Mouse (Mus musculus) bone marrow macrophage, adult 2 months (primary cell): ENCODE measurements around the gene Gpr107. TPM values are rescaled to one million over a fixed set of nuclear protein-coding genes. Genes with fewer than 3 reads are reported as not detected.

Source experiments
- H3K27ac ChIP-seq: 2 replicates; pipeline ENCODE4 v1.5.1; 2012; ENCODE audit warnings: low read depth, low read length; ENCODE audit not compliant: insufficient read depth
- H3K4me1 ChIP-seq: 2 replicates; pipeline ENCODE4 v1.6.1; 2012; ENCODE audit warnings: low read length; ENCODE audit not compliant: control insufficient read depth, insufficient read depth
- H3K4me3 ChIP-seq: 2 replicates; pipeline ENCODE4 v1.5.1; 2012; ENCODE audit warnings: mild to moderate bottlenecking, low read length, moderate library complexity; ENCODE audit not compliant: insufficient read depth
- CTCF ChIP-seq: IDR thresholded peaks from 2 replicates; pipeline ENCODE4 v1.5.1; 2012; ENCODE audit warnings: low read depth, mild to moderate bottlenecking, low read length, moderate library complexity
- POLR2A ChIP-seq: IDR thresholded peaks from 2 replicates; pipeline ENCODE4 v1.6.1; 2012; ENCODE audit warnings: mild to moderate bottlenecking, low read depth, low read length, borderline replicate concordance
- polyA plus RNA-seq: library from polyadenylated mRNA; stranded (reverse); fragments of >200 nt; gene quantifications from 2 replicates; pipeline ENCODE4 v1.2.4, GENCODE M21; 2012; ENCODE audit not compliant: missing spikeins, insufficient read depth, insufficient read length

Gene Gpr107
- polyA plus RNA-seq, 1 experiment: 80.8 TPM

GRCm38 (mm10) chr2:31204677-31205076 is 52.6 kb downstream of the Gpr107 start:
- H3K27ac ChIP-seq: no peak overlapping the region
- no peak overlapping the region for H3K4me3 ChIP-seq
- TF ChIP-seq POLR2A (no peak), CTCF (no peak)
- H3K4me1 ChIP-seq: peaks cover 7% of the 10 kb centered on the region; the same call in 1 of the 2 replicates

- Histone ChIP-seq H3K4me1 (peaks cover 7% of the 10 kb centered on the region; the same call in 1 of the 2 replicates), H3K27ac (no peak overlapping the region), H3K4me3 (no peak overlapping the region)
- TF ChIP-seq POLR2A: no peak
- no peak for TF ChIP-seq CTCF
Observed at GRCm38 (mm10) chr2:31206211-31206610, 54.1 kb downstream of the Gpr107 start.

GRCm38 (mm10) chr2:31206882-31207281 is 54.8 kb downstream of the Gpr107 start:
- H3K27ac ChIP-seq: no peak overlapping the region
- TF ChIP-seq CTCF (no peak), POLR2A (no peak)
- H3K4me3 ChIP-seq: no peak overlapping the region
- H3K4me1 ChIP-seq: peaks cover 7% of the 10 kb centered on the region; the same call in 1 of the 2 replicates

GRCm38 (mm10) chr2:31208544-31209142 is 56.5 kb downstream of the Gpr107 start:
- H3K4me1 ChIP-seq: peaks cover 7% of the 10 kb centered on the region; the same call in 1 of the 2 replicates
- H3K27ac ChIP-seq: no peak overlapping the region
- no peak overlapping the region for H3K4me3 ChIP-seq
- no peak for TF ChIP-seq POLR2A
- TF ChIP-seq CTCF: no peak

- no peak for TF ChIP-seq CTCF
- TF ChIP-seq POLR2A: no peak
- Histone ChIP-seq H3K4me3 (no peak overlapping the region), H3K4me1 (peaks cover 7% of the 10 kb centered on the region; the same call in 1 of the 2 replicates), H3K27ac (no peak overlapping the region)
Observed at GRCm38 (mm10) chr2:31209525-31209924, 57.4 kb downstream of the Gpr107 start.

- Histone ChIP-seq H3K4me1 (peaks cover 7% of the 10 kb centered on the region; the same call in 1 of the 2 replicates), H3K27ac (no peak overlapping the region), H3K4me3 (no peak overlapping the region)
- TF ChIP-seq POLR2A (no peak), CTCF (no peak)
Observed at GRCm38 (mm10) chr2:31210144-31210847, 58.2 kb downstream of the Gpr107 start.

GRCm38 (mm10) chr2:31211204-31211603 is 59.1 kb downstream of the Gpr107 start:
- peaks cover 7% of the 10 kb centered on the region; the same call in 1 of the 2 replicates for H3K4me1 ChIP-seq
- TF ChIP-seq CTCF (no peak), POLR2A (no peak)

GRCm38 (mm10) chr2:31214211-31214796 is 62.2 kb downstream of the Gpr107 start:
- no peaks in the 10 kb centered on the region for H3K4me1 ChIP-seq
- no peak overlapping the region for H3K4me3 ChIP-seq
- TF ChIP-seq CTCF (no peak), POLR2A (no peak)
- no peak overlapping the region for H3K27ac ChIP-seq

More at GRCm38 (mm10) chr2:31211204-31211603, 59.1 kb downstream of the Gpr107 start:
- H3K27ac ChIP-seq: no peak overlapping the region
- no peak overlapping the region for H3K4me3 ChIP-seq

- H3K4me3 ChIP-seq: no peak overlapping the region
- no peak overlapping the region for H3K27ac ChIP-seq
- H3K4me1 ChIP-seq: no peaks in the 10 kb centered on the region
- TF ChIP-seq CTCF (no peak), POLR2A (no peak)
Observed at GRCm38 (mm10) chr2:31218611-31219010, 66.5 kb downstream of the Gpr107 start.

GRCm38 (mm10) chr2:31219470-31219869 is 67.4 kb downstream of the Gpr107 start:
- Histone ChIP-seq H3K4me1 (no peaks in the 10 kb centered on the region), H3K27ac (no peak overlapping the region), H3K4me3 (no peak overlapping the region)
- TF ChIP-seq POLR2A (no peak), CTCF (no peak)
